Comparison of ENCODE assay signal across 17 mouse cellular contexts in genomic region chr6:143076461-143076860, GRCm38 (mm10).
"Had no signal": no experiment of that assay in that cellular context is flagged by ENCODE, and none has a peak within 500 bp of the region (broad histone marks: within the 10 kb centered on the region; RNA-seq: fewer than 3 reads in every experiment).

No protein-coding gene starts in this region.

- H3K4me2 ChIP-seq: lung, embryonic 15.5 days; midbrain, embryonic 11.5 days; midbrain, embryonic 13.5 days; midbrain, embryonic 15.5 days; neural tube, embryonic 12.5 days; stomach, embryonic 15.5 days had no signal

- H3K27ac ChIP-seq: lung, embryonic 15.5 days; macrophage; midbrain, embryonic 13.5 days; midbrain, embryonic 15.5 days; neural tube, embryonic 12.5 days; stomach, embryonic 15.5 days; stomach, postnatal 0 days had no signal

- H3K4me3 ChIP-seq: lung, embryonic 15.5 days; megakaryocyte, embryonic 14.5 days; midbrain, embryonic 13.5 days; midbrain, embryonic 15.5 days; neural tube, embryonic 12.5 days; stomach, embryonic 15.5 days had no signal

- DNase-seq: lung, adult 2 months; lung, postnatal 14 days; lung, postnatal 36 days; right cerebral cortex, postnatal 14 days; thymus, adult 2 months; thymus, postnatal 25 days; thymus, postnatal 4 days had no signal

- H3K4me1 ChIP-seq: midbrain, embryonic 13.5 days; midbrain, embryonic 15.5 days; neural tube, embryonic 12.5 days; stomach, embryonic 15.5 days had no signal

- H3K27me3 ChIP-seq: lung, embryonic 15.5 days; megakaryocyte, embryonic 14.5 days; midbrain, embryonic 13.5 days; midbrain, embryonic 15.5 days; neural tube, embryonic 12.5 days; stomach, embryonic 15.5 days had no signal

- H3K9me3 ChIP-seq: lung, embryonic 15.5 days; megakaryocyte, embryonic 14.5 days; midbrain, embryonic 13.5 days; midbrain, embryonic 15.5 days; neural tube, embryonic 12.5 days; stomach, embryonic 15.5 days had no signal

- H3K9ac ChIP-seq: lung, embryonic 15.5 days; midbrain, embryonic 13.5 days; midbrain, embryonic 15.5 days; neural tube, embryonic 12.5 days; stomach, embryonic 15.5 days had no signal

- ATAC-seq: lung, postnatal 0 days; midbrain, embryonic 13.5 days; midbrain, embryonic 15.5 days had no signal
